Mouse (Mus musculus): ENCODE results near the gene A830005F24Rik. TPM values are rescaled to one million over a fixed set of nuclear protein-coding genes. Genes with fewer than 3 reads are reported as not detected.

A830005F24Rik gene
- polyA plus RNA-seq, 1 experiment: not detected

GRCm38 (mm10) chr13:48540488-48540887 is 27.1 kb downstream of the A830005F24Rik start:
- no peak for TF ChIP-seq POLR2A (IDR thresholded peaks at IDR 0.05; ENCODE audit: control insufficient read depth, extremely low read depth, insufficient read depth, low read length, poor library complexity)
- no peak for TF ChIP-seq CTCF (IDR thresholded peaks at IDR 0.05; ENCODE audit: borderline replicate concordance, control insufficient read depth, extremely low read depth, insufficient read depth, low read length, poor library complexity)
- Histone ChIP-seq H3K36me3 (ENCODE audit: control insufficient read depth, insufficient read depth, low read length) (peaks cover 18% of the 10 kb centered on the region), H3K27ac (ENCODE audit: control insufficient read depth, insufficient read depth, low read length) (no peak overlapping the region), H3K27me3 (ENCODE audit: control insufficient read depth, insufficient read depth, low read length) (no peaks in the 10 kb centered on the region), H3K4me1 (replicated peaks; ENCODE audit: control insufficient read depth, insufficient read depth, low read length) (no peaks in the 10 kb centered on the region), H3K4me3 (ENCODE audit: control insufficient read depth, insufficient read depth, low read length) (no peak overlapping the region)
- WGBS: 2% methylated on average over 1 of the region's 1 CpGs
- DNase-seq: no peak

GRCm38 (mm10) chr13:48544391-48544790 is 31.0 kb downstream of the A830005F24Rik start:
- no peak for DNase-seq
- TF ChIP-seq CTCF (IDR thresholded peaks at IDR 0.05; ENCODE audit: borderline replicate concordance, control insufficient read depth, extremely low read depth, insufficient read depth, low read length, poor library complexity): no peak
- TF ChIP-seq POLR2A (IDR thresholded peaks at IDR 0.05; ENCODE audit: control insufficient read depth, extremely low read depth, insufficient read depth, low read length, poor library complexity): no peak
- Histone ChIP-seq H3K4me1 (replicated peaks; ENCODE audit: control insufficient read depth, insufficient read depth, low read length) (no peaks in the 10 kb centered on the region), H3K36me3 (ENCODE audit: control insufficient read depth, insufficient read depth, low read length) (no peaks in the 10 kb centered on the region), H3K27me3 (ENCODE audit: control insufficient read depth, insufficient read depth, low read length) (no peaks in the 10 kb centered on the region), H3K4me3 (ENCODE audit: control insufficient read depth, insufficient read depth, low read length) (no peak overlapping the region), H3K27ac (ENCODE audit: control insufficient read depth, insufficient read depth, low read length) (no peak overlapping the region)

- DNase-seq: no peak
- H3K27ac ChIP-seq (ENCODE audit: control insufficient read depth, insufficient read depth, low read length): no peak overlapping the region
- H3K27me3 ChIP-seq (ENCODE audit: control insufficient read depth, insufficient read depth, low read length): no peaks in the 10 kb centered on the region
- H3K4me3 ChIP-seq (ENCODE audit: control insufficient read depth, insufficient read depth, low read length): no peak overlapping the region
- H3K4me1 ChIP-seq (replicated peaks; ENCODE audit: control insufficient read depth, insufficient read depth, low read length): no peaks in the 10 kb centered on the region
- no peaks in the 10 kb centered on the region for H3K36me3 ChIP-seq (ENCODE audit: control insufficient read depth, insufficient read depth, low read length)
- WGBS: 35% methylated on average over 4 of the region's 4 CpGs
- TF ChIP-seq CTCF (IDR thresholded peaks at IDR 0.05; ENCODE audit: borderline replicate concordance, control insufficient read depth, extremely low read depth, insufficient read depth, low read length, poor library complexity) (no peak), POLR2A (IDR thresholded peaks at IDR 0.05; ENCODE audit: control insufficient read depth, extremely low read depth, insufficient read depth, low read length, poor library complexity) (no peak)
These were observed 31.5 kb downstream of the A830005F24Rik start for GRCm38 (mm10) chr13:48544867-48545266.

- TF ChIP-seq CTCF (IDR thresholded peaks at IDR 0.05; ENCODE audit: borderline replicate concordance, control insufficient read depth, extremely low read depth, insufficient read depth, low read length, poor library complexity) (0 out of 2 replicates have a peak, but pooled peaks have one; percentile 18), POLR2A (IDR thresholded peaks at IDR 0.05; ENCODE audit: control insufficient read depth, extremely low read depth, insufficient read depth, low read length, poor library complexity) (no peak; the same call in 1 of the 2 replicates)
- WGBS: under 1% methylated on average over 72 of the region's 72 CpGs
- Histone ChIP-seq H3K36me3 (ENCODE audit: control insufficient read depth, insufficient read depth, low read length) (no peaks in the 10 kb centered on the region), H3K4me3 (ENCODE audit: control insufficient read depth, insufficient read depth, low read length) (peak overlapping the region; percentile 75), H3K4me1 (replicated peaks; ENCODE audit: control insufficient read depth, insufficient read depth, low read length) (no peaks in the 10 kb centered on the region), H3K27ac (ENCODE audit: control insufficient read depth, insufficient read depth, low read length) (peak overlapping the region; percentile 64), H3K27me3 (ENCODE audit: control insufficient read depth, insufficient read depth, low read length) (no peaks in the 10 kb centered on the region)
- DNase-seq: peak; percentile 95
These were observed 32.3 kb downstream of the A830005F24Rik start for GRCm38 (mm10) chr13:48545476-48546281.

GRCm38 (mm10) chr13:48546330-48546917 is 33.1 kb downstream of the A830005F24Rik start:
- H3K4me3 ChIP-seq (ENCODE audit: control insufficient read depth, insufficient read depth, low read length): peak overlapping the region; percentile 73

GRCm38 (mm10) chr13:48547623-48548022 is 34.3 kb downstream of the A830005F24Rik start:
- H3K27me3 ChIP-seq (ENCODE audit: control insufficient read depth, insufficient read depth, low read length): no peaks in the 10 kb centered on the region
- no peak overlapping the region for H3K4me3 ChIP-seq (ENCODE audit: control insufficient read depth, insufficient read depth, low read length)
- H3K27ac ChIP-seq (ENCODE audit: control insufficient read depth, insufficient read depth, low read length): no peak overlapping the region
- DNase-seq: no peak
- peaks cover 5% of the 10 kb centered on the region for H3K4me1 ChIP-seq (replicated peaks; ENCODE audit: control insufficient read depth, insufficient read depth, low read length)
- no peak for TF ChIP-seq POLR2A (IDR thresholded peaks at IDR 0.05; ENCODE audit: control insufficient read depth, extremely low read depth, insufficient read depth, low read length, poor library complexity)
- TF ChIP-seq CTCF (IDR thresholded peaks at IDR 0.05; ENCODE audit: borderline replicate concordance, control insufficient read depth, extremely low read depth, insufficient read depth, low read length, poor library complexity): no peak
- WGBS: 97% methylated on average over 6 of the region's 6 CpGs
- H3K36me3 ChIP-seq (ENCODE audit: control insufficient read depth, insufficient read depth, low read length): no peaks in the 10 kb centered on the region

More at GRCm38 (mm10) chr13:48546330-48546917, 33.1 kb downstream of the A830005F24Rik start:
- Histone ChIP-seq H3K36me3 (ENCODE audit: control insufficient read depth, insufficient read depth, low read length) (no peaks in the 10 kb centered on the region), H3K27me3 (ENCODE audit: control insufficient read depth, insufficient read depth, low read length) (no peaks in the 10 kb centered on the region), H3K4me1 (replicated peaks; ENCODE audit: control insufficient read depth, insufficient read depth, low read length) (no peaks in the 10 kb centered on the region), H3K27ac (ENCODE audit: control insufficient read depth, insufficient read depth, low read length) (peak overlapping the region; percentile 64)
- TF ChIP-seq POLR2A (IDR thresholded peaks at IDR 0.05; ENCODE audit: control insufficient read depth, extremely low read depth, insufficient read depth, low read length, poor library complexity) (peak; percentile 86), CTCF (IDR thresholded peaks at IDR 0.05; ENCODE audit: borderline replicate concordance, control insufficient read depth, extremely low read depth, insufficient read depth, low read length, poor library complexity) (peak; percentile 37; the same call in 1 of the 2 replicates)
- peak; percentile 98 for DNase-seq
- WGBS: under 1% methylated on average over 69 of the region's 72 CpGs
